Mouse (Mus musculus): Measurements from ENCODE around the gene Tas2r129. TPM values are rescaled to one million over a fixed set of nuclear protein-coding genes. Genes with fewer than 3 reads are reported as not detected.
"Not testable (repeated sequence)": the region's sequence is repeated elsewhere in the genome, so short reads cannot be mapped to it uniquely, and the experiment has no call there.

Gene Tas2r129
- not detected in 2 replicates for total RNA-seq (2015)
- not detected in 2 replicates for total RNA-seq (2017)

- ATAC-seq (ENCODE audit: poor library complexity, severe bottlenecking) = no peak
Measured at GRCm38 (mm10) chr6:132950802-132951201, at the start of gene Tas2r129. Tas2r129 (plus strand) TSS chr6:132951102.

GRCm38 (mm10) chr6:132909351-132909750, 41.6 kb upstream of the Tas2r129 start, which contains the start of gene Tas2r125:
Tas2r125 (plus strand) TSS chr6:132909651.
- ATAC-seq (ENCODE audit: poor library complexity, severe bottlenecking) = no peak

- not testable (repeated sequence) for ATAC-seq (ENCODE audit: poor library complexity, severe bottlenecking)
Measured at GRCm38 (mm10) chr6:132941376-132941775, 9.5 kb upstream of the Tas2r129 start.

- no peak for ATAC-seq (ENCODE audit: poor library complexity, severe bottlenecking)
Measured at GRCm38 (mm10) chr6:132957819-132958218, 6.9 kb downstream of the Tas2r129 start, which contains the start of gene Tas2r131. Tas2r131 (minus strand) TSS chr6:132957919.

- ATAC-seq (ENCODE audit: poor library complexity, severe bottlenecking) = no peak
Measured at GRCm38 (mm10) chr6:132980865-132981264, 30.0 kb downstream of the Tas2r129 start, which contains the start of gene Tas2r109. Tas2r109 (minus strand) TSS chr6:132980965.

Other genes starting within 250 kb of the Tas2r129 start
- gene Tas2r122, start 239.2 kb upstream of the Tas2r129 start, total RNA-seq (2015) = not detected in 2 replicates
- gene Tas2r122, start 239.2 kb upstream of the Tas2r129 start, total RNA-seq (2017) = not detected in 2 replicates
- not detected in 2 replicates for gene Tas2r115, start 213.1 kb upstream of the Tas2r129 start, total RNA-seq (2015)
- gene Tas2r115, start 213.1 kb upstream of the Tas2r129 start, total RNA-seq (2017) = not detected in 2 replicates
- not detected in 2 replicates for gene Tas2r124, start 196.4 kb upstream of the Tas2r129 start, total RNA-seq (2015)
- not detected in 2 replicates for gene Tas2r124, start 196.4 kb upstream of the Tas2r129 start, total RNA-seq (2017)
- gene Tas2r102, start 189.0 kb upstream of the Tas2r129 start, total RNA-seq (2015) = not detected in 2 replicates
- not detected in 2 replicates for gene Tas2r102, start 189.0 kb upstream of the Tas2r129 start, total RNA-seq (2017)
- gene Tas2r136, start 172.9 kb upstream of the Tas2r129 start, total RNA-seq (2015) = not detected in 2 replicates
- gene Tas2r136, start 172.9 kb upstream of the Tas2r129 start, total RNA-seq (2017) = not detected in 2 replicates
- not detected in 2 replicates for gene Tas2r117, start 148.3 kb upstream of the Tas2r129 start, total RNA-seq (2015)
- not detected in 2 replicates for gene Tas2r117, start 148.3 kb upstream of the Tas2r129 start, total RNA-seq (2017)
- gene Tas2r123, start 104.0 kb upstream of the Tas2r129 start, total RNA-seq (2015) = not detected in 2 replicates
- not detected in 2 replicates for gene Tas2r123, start 104.0 kb upstream of the Tas2r129 start, total RNA-seq (2017)
- gene Tas2r116, start 95.7 kb upstream of the Tas2r129 start, total RNA-seq (2015) = not detected in 2 replicates
- not detected in 2 replicates for gene Tas2r116, start 95.7 kb upstream of the Tas2r129 start, total RNA-seq (2017)
- gene Tas2r110, start 83.1 kb upstream of the Tas2r129 start, total RNA-seq (2015) = not detected in 2 replicates
- not detected in 2 replicates for gene Tas2r110, start 83.1 kb upstream of the Tas2r129 start, total RNA-seq (2017)
- not detected in 2 replicates for gene Tas2r113, start 58.1 kb upstream of the Tas2r129 start, total RNA-seq (2015)
- gene Tas2r113, start 58.1 kb upstream of the Tas2r129 start, total RNA-seq (2017) = not detected in 2 replicates
- not detected in 2 replicates for gene Tas2r125, start 41.5 kb upstream of the Tas2r129 start, total RNA-seq (2015)
- gene Tas2r125, start 41.5 kb upstream of the Tas2r129 start, total RNA-seq (2017) = not detected in 2 replicates
- gene Tas2r131, start 6.8 kb downstream of the Tas2r129 start, total RNA-seq (2015) = not detected in 2 replicates
- not detected in 2 replicates for gene Tas2r131, start 6.8 kb downstream of the Tas2r129 start, total RNA-seq (2017)
- gene Tas2r109, start 29.9 kb downstream of the Tas2r129 start, total RNA-seq (2015) = not detected in 2 replicates
- gene Tas2r109, start 29.9 kb downstream of the Tas2r129 start, total RNA-seq (2017) = not detected in 2 replicates
- not detected in 2 replicates for gene Tas2r103, start 86.0 kb downstream of the Tas2r129 start, total RNA-seq (2015)
- gene Tas2r103, start 86.0 kb downstream of the Tas2r129 start, total RNA-seq (2017) = not detected in 2 replicates
- gene Tas2r140, start 104.7 kb downstream of the Tas2r129 start, total RNA-seq (2015) = not detected in 2 replicates
- gene Tas2r140, start 104.7 kb downstream of the Tas2r129 start, total RNA-seq (2017) = not detected in 2 replicates
- 30.6 and 42.4 TPM in 2 replicates for gene Smim10l1, start 153.8 kb downstream of the Tas2r129 start, total RNA-seq (2015)
- 66.5 and 67.9 TPM in 2 replicates for gene Smim10l1, start 153.8 kb downstream of the Tas2r129 start, total RNA-seq (2017)

Measured in megakaryocyte, adult 5-6 weeks (primary cell).